Mouse (Mus musculus) ES-Bruce4 (cell line): ENCODE results near the gene Gm28048.

Experiments
- CTCF ChIP-seq: IDR thresholded peaks from one replicate; pipeline ENCODE4 v1.8.1; 2011; ENCODE audit warnings: low read depth, low read length
- EP300 ChIP-seq: IDR thresholded peaks from 2 replicates; pipeline ENCODE4 v1.6.1; 2011; ENCODE audit warnings: low read depth, low read length; ENCODE audit not compliant: insufficient read depth

- TF ChIP-seq CTCF = no peak
- TF ChIP-seq EP300 = no peak
Measured at GRCm38 (mm10) chr11:22846960-22847731, 134.7 kb downstream of the Gm28048 start.
